Mouse (Mus musculus): ENCODE measurements around the gene Adat2. TPM values are rescaled to one million over a fixed set of nuclear protein-coding genes. Genes with fewer than 3 reads are reported as not detected.

Gene Adat2
- total RNA-seq, 2 experiments from 2014 or later = not detected

DNA sequence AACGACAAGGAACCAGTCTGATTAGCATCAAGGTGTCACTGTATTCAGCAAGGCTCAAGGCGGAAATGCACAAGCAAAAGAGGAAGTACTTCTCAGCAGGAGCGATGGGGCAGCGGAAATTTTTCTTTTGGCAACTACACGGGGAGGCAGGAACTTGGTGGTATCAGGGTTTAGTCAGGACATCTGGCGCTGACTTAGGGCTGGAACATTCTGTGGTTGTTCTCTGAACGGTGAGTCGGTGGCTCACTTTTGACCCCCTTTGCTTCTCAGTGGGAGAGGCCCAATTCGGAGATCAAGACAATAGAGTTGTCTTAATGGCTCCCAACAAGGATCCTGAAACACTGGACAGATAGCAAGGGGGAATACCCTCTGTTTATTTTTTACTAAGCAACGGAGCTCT lies 39.5 kb downstream of the Adat2 start:
- no peak for ATAC-seq (replicated peaks; ENCODE audit: low FRiP score, poor library complexity, severe bottlenecking)

DNA sequence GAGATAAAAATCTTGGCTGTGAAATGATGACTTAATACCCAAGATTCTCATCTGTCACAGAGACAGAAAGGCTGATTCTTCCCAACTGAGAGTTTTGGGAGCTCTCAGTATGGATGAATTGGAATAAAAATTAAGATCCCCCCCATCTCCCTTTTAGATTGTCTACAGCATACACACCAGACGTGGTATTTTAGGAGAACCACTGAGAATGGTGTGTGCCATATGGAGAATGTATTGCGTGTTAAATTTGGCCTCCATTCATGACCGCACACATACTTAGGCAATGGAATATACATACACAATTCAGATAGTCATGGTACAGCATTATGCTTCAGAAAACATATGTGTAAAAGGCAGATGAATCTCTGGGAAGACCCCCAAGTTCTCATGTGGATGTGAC lies 40.8 kb downstream of the Adat2 start:
- ATAC-seq (replicated peaks; ENCODE audit: low FRiP score, poor library complexity, severe bottlenecking) = no peak

DNA sequence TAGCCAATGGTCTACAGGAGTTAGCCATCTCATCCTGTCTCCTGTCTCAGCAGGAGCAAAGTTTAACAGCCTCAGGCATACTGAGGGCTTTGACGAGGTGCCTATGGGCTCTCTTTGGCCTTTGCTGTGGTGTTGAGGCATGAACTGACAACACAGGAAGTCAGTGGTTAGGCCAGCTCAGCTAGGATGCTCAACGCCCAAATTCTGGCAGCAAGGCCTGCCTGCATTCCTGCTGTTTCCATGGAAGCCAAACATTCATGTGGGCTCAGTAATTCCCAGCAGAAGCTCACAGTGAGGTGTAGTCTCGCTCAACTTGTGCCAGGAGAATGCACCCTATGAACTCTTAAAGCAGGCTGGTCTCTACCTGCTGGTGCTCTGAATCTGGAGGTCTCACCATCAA lies 43.4 kb downstream of the Adat2 start:
- ATAC-seq (replicated peaks; ENCODE audit: low FRiP score, poor library complexity, severe bottlenecking) = no peak

DNA sequence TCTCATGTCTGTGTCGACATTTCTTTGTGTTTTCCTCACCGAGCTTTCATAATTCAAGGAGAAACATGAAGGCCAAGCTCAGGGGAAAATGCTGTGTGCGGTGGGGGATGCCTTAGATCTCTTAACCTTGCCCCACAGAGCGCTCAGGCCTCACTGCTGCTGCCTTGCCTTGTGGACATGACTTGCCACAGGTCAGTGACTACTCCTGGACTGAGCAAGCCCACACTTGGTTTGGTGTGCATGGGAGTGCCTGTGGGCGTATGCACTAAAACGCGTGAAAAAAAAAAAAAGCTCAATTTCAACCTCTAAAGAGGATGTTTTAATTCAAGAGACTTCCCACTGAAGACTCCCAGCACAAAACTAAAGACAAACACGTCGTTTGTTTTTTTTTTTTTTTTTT lies 44.2 kb downstream of the Adat2 start:
- ATAC-seq (replicated peaks; ENCODE audit: low FRiP score, poor library complexity, severe bottlenecking) = no peak

DNA sequence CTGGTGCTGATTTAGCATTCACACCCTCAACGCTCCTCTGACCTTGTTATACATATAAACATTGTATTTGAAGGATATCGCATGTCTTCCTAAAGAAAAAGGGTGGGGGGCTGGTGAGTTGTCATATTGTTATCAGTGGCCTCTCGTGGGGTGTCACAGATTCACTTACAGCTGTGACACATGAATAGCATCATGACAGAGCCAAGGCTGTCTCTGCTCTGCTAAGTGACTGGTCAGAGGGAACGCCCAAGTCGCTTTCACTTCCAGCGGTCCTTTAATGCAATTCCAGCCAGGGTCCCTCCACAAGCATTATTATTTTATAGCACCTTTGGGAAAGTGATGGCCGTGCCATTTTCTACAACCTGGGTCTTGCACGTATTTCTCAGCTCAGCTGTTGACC lies 44.8 kb downstream of the Adat2 start:
- no peak for ATAC-seq (replicated peaks; ENCODE audit: low FRiP score, poor library complexity, severe bottlenecking)

DNA sequence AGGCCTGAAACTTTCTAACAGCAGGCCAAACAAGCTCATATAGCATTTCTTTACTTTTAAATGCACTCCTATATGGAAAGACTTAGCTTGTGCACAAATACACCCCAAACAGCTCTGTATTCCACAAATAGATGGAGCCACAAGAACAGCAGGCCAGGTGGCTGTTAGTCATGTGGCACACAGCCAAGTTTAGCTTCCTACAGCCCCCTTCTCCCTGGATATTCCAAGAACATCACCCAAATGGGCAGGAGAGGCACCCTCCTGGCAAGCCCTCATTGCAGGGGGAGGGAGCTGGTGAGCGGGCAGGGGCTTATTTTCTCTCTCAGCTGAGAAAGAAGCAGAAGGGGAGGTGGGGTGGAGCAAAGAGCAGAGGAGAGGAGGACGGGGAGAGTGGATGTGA lies 48.2 kb downstream of the Adat2 start:
- no peak for ATAC-seq (replicated peaks; ENCODE audit: low FRiP score, poor library complexity, severe bottlenecking)

Other genes starting within 250 kb of the Adat2 start
- 5.0 and 6.1 TPM in 2 replicates for gene Phactr2, start 78.5 kb upstream of the Adat2 start, total RNA-seq (2015; ENCODE audit: low replicate concordance)
- 3.6 and 6.9 TPM in 2 replicates for gene Phactr2, start 78.5 kb upstream of the Adat2 start, total RNA-seq (2017; ENCODE audit: low replicate concordance)
- 29.8 and 38.2 TPM in 2 replicates for gene Fuca2, start 53.4 kb upstream of the Adat2 start, total RNA-seq (2015; ENCODE audit: low replicate concordance)
- gene Fuca2, start 53.4 kb upstream of the Adat2 start, total RNA-seq (2017; ENCODE audit: low replicate concordance) = 13.3 and 17.3 TPM in 2 replicates
- gene Pex3, start 248 bp downstream of the Adat2 start, total RNA-seq (2015; ENCODE audit: low replicate concordance) = 9.7 and 16.8 TPM in 2 replicates
- 1.8 and 4.0 TPM in 2 replicates for gene Pex3, start 248 bp downstream of the Adat2 start, total RNA-seq (2017; ENCODE audit: low replicate concordance)